Mouse (Mus musculus) B cell, adult 62 days (primary cell): ENCODE measurements around the gene Lamtor2. TPM values are rescaled to one million over a fixed set of nuclear protein-coding genes. Genes with fewer than 3 reads are reported as not detected.

ENCODE experiments used
- total RNA-seq: library from RNA; stranded (reverse); gene quantifications from 4 replicates; pipeline ENCODE4 v1.2.4, GENCODE M21; 2023

The Lamtor2 gene
- total RNA-seq = 80.5 to 103 TPM (median 86.2 TPM) in 4 replicates

GRCm38 (mm10) chr3:88552676-88553524 lies at the start of gene Lamtor2:
Lamtor2 (minus strand) TSS chr3:88553074.

GRCm38 (mm10) chr3:88575540-88575939 lies 22.7 kb upstream of the Lamtor2 start, which contains the start of gene Ssr2:
Ssr2 (plus strand) TSS chr3:88575876.

GRCm38 (mm10) chr3:88553525-88553879 lies 628 bp upstream of the Lamtor2 start, which contains the start of gene Ubqln4:
Ubqln4 (plus strand) TSS chr3:88553758.

GRCm38 (mm10) chr3:88548180-88548917 lies 4.5 kb downstream of the Lamtor2 start, which contains the start of gene Rab25:
Rab25 (minus strand) TSS chr3:88548300.

GRCm38 (mm10) chr3:88532299-88532674 lies 20.6 kb downstream of the Lamtor2 start, which contains the start of gene Mex3a:
Mex3a (plus strand) TSS chr3:88532395.

GRCm38 (mm10) chr3:88509692-88510420 lies 43.0 kb downstream of the Lamtor2 start, which contains the start of gene Lmna:
Lmna (minus strand) TSS chr3:88509956.

Other genes with a start within 250 kb of the Lamtor2 start
- 124 to 147 TPM (median 133 TPM) in 4 replicates for gene Glmp, start 228.1 kb downstream of the Lamtor2 start, total RNA-seq
- 0.37 to 2.3 TPM (median 1.8 TPM) in 4 replicates for gene Tmem79, start 216.9 kb downstream of the Lamtor2 start, total RNA-seq
- 107 to 116 TPM (median 112 TPM) in 4 replicates for gene Smg5, start 216.8 kb downstream of the Lamtor2 start, total RNA-seq
- 0.73 to 1.7 TPM (median 1.3 TPM) in 4 replicates for gene Paqr6, start 188.5 kb downstream of the Lamtor2 start, total RNA-seq
- gene Bglap3, start 180.3 kb downstream of the Lamtor2 start, total RNA-seq = 1.2 TPM in 1 of 4 replicates, not detected in the others
- gene Bglap2, start 174.4 kb downstream of the Lamtor2 start, total RNA-seq = not detected in 4 replicates
- not detected in 4 replicates for gene Bglap, start 168.6 kb downstream of the Lamtor2 start, total RNA-seq
- 65.0 to 68.1 TPM (median 67.2 TPM) in 4 replicates for gene Pmf1, start 142.7 kb downstream of the Lamtor2 start, total RNA-seq
- gene Slc25a44, start 127.9 kb downstream of the Lamtor2 start, total RNA-seq = 19.0 to 22.3 TPM (median 20.2 TPM) in 4 replicates
- 0.63 to 2.0 TPM (median 1.4 TPM) in 4 replicates for gene Sema4a, start 91.9 kb downstream of the Lamtor2 start, total RNA-seq
- 24.0 to 27.8 TPM (median 25.7 TPM) in 4 replicates for gene Lmna, start 43.1 kb downstream of the Lamtor2 start, total RNA-seq
- 1.2 to 1.5 TPM (median 1.4 TPM) in 4 replicates for gene Mex3a, start 20.7 kb downstream of the Lamtor2 start, total RNA-seq
- gene Rab25, start 4.8 kb downstream of the Lamtor2 start, total RNA-seq = 0.82 to 2.1 TPM (median 1.1 TPM) in 3 of 4 replicates, not detected in the other
- gene Ubqln4, start 684 bp upstream of the Lamtor2 start, total RNA-seq = 43.5 to 47.4 TPM (median 45.2 TPM) in 4 replicates
- 59.8 to 67.5 TPM (median 65.0 TPM) in 4 replicates for gene Ssr2, start 22.8 kb upstream of the Lamtor2 start, total RNA-seq
- 219 to 260 TPM (median 245 TPM) in 4 replicates for gene Arhgef2, start 52.9 kb upstream of the Lamtor2 start, total RNA-seq
- not detected in 4 replicates for gene Rxfp4, start 100.1 kb upstream of the Lamtor2 start, total RNA-seq
- gene Khdc4, start 132.7 kb upstream of the Lamtor2 start, total RNA-seq = 110 to 122 TPM (median 116 TPM) in 4 replicates
- 28.0 to 31.3 TPM (median 29.3 TPM) in 4 replicates for gene Rit1, start 163.8 kb upstream of the Lamtor2 start, total RNA-seq
- 2.9 to 4.0 TPM (median 3.5 TPM) in 4 replicates for gene Syt11, start 222.1 kb upstream of the Lamtor2 start, total RNA-seq